Mouse (Mus musculus): ENCODE measurements around the gene F2r. TPM values are rescaled to one million over a fixed set of nuclear protein-coding genes. Genes with fewer than 3 reads are reported as not detected.
A peak's percentile ranks its signal among the peaks of the same experiment; 100 is the strongest.

The F2r gene
- 121 and 122 TPM in 2 replicates for polyA plus RNA-seq (2014; fragmentation: Nextera tagmentation; extraction: Ambion mirVana)

GRCm38 (mm10) chr13:95618309-95618712, at the start of gene F2r:
Gene F2r (minus strand): TSS chr13:95618487.
- Histone ChIP-seq H3K4me3 (ENCODE audit: low read depth, low read length) (peak within 1 kb of the TSS; percentile 62), H3K4me2 (ENCODE audit: low read depth, low read length, severe bottlenecking) (peak within 1 kb of the TSS; percentile 57), H3K27me3 (ENCODE audit: control insufficient read depth, insufficient read depth, low read length) (no peaks in the 10 kb centered on the region), H3K9ac (ENCODE audit: low read length) (peak within 1 kb of the TSS; percentile 92), H3K36me3 (ENCODE audit: control insufficient read depth, insufficient read depth, low read length) (no peaks in the 10 kb centered on the region), H3K27ac (ENCODE audit: low read depth, low read length) (peak within 1 kb of the TSS; percentile 25; the same call in 1 of the 2 replicates), H3K9me3 (ENCODE audit: control insufficient read depth, low read length) (no peaks in the 10 kb centered on the region), H3K4me1 (replicated peaks; ENCODE audit: control insufficient read depth, insufficient read depth, low read length) (peaks cover 8% of the 10 kb centered on the region)
- peak; percentile 95 for ATAC-seq (replicated peaks; ENCODE audit: low FRiP score)
- WGBS, result 1% methylated on average over 36 of the region's 42 CpGs
- peak; percentile 95 for DNase-seq (ENCODE audit: low spot score)

- no peak overlapping the region for H3K4me2 ChIP-seq (ENCODE audit: low read depth, low read length, severe bottlenecking)
- no peaks in the 10 kb centered on the region for H3K9me3 ChIP-seq (ENCODE audit: control insufficient read depth, low read length)
- no peaks in the 10 kb centered on the region for H3K4me1 ChIP-seq (replicated peaks; ENCODE audit: control insufficient read depth, insufficient read depth, low read length)
- H3K9ac ChIP-seq (ENCODE audit: low read length), result no peak overlapping the region
- no peak overlapping the region for H3K27ac ChIP-seq (ENCODE audit: low read depth, low read length)
- 24% methylated on average over 6 of the region's 7 CpGs for WGBS
- H3K4me3 ChIP-seq (ENCODE audit: low read depth, low read length), result no peak overlapping the region
- ATAC-seq (replicated peaks; ENCODE audit: low FRiP score), result no peak
- H3K27me3 ChIP-seq (ENCODE audit: control insufficient read depth, insufficient read depth, low read length), result no peaks in the 10 kb centered on the region
- no peak for DNase-seq (ENCODE audit: low spot score)
- peaks cover 2% of the 10 kb centered on the region for H3K36me3 ChIP-seq (ENCODE audit: control insufficient read depth, insufficient read depth, low read length)
Measured at GRCm38 (mm10) chr13:95667260-95667659, 49.0 kb upstream of the F2r start.

GRCm38 (mm10) chr13:95665644-95666356, 47.5 kb upstream of the F2r start:
- ATAC-seq (replicated peaks; ENCODE audit: low FRiP score), result no peak
- no peaks in the 10 kb centered on the region for H3K9me3 ChIP-seq (ENCODE audit: control insufficient read depth, low read length)
- no peak overlapping the region for H3K27ac ChIP-seq (ENCODE audit: low read depth, low read length)
- H3K4me3 ChIP-seq (ENCODE audit: low read depth, low read length), result no peak overlapping the region
- DNase-seq (ENCODE audit: low spot score), result no peak
- peaks cover 2% of the 10 kb centered on the region for H3K36me3 ChIP-seq (ENCODE audit: control insufficient read depth, insufficient read depth, low read length)
- WGBS, result 88% methylated on average over 13 of the region's 13 CpGs
- H3K27me3 ChIP-seq (ENCODE audit: control insufficient read depth, insufficient read depth, low read length), result no peaks in the 10 kb centered on the region
- no peaks in the 10 kb centered on the region for H3K4me1 ChIP-seq (replicated peaks; ENCODE audit: control insufficient read depth, insufficient read depth, low read length)
- H3K9ac ChIP-seq (ENCODE audit: low read length), result no peak overlapping the region
- H3K4me2 ChIP-seq (ENCODE audit: low read depth, low read length, severe bottlenecking), result no peak overlapping the region

GRCm38 (mm10) chr13:95663834-95664233, 45.5 kb upstream of the F2r start:
- no peak overlapping the region for H3K9ac ChIP-seq (ENCODE audit: low read length)
- H3K4me2 ChIP-seq (ENCODE audit: low read depth, low read length, severe bottlenecking), result no peak overlapping the region
- DNase-seq (ENCODE audit: low spot score) (no peak), ATAC-seq (replicated peaks; ENCODE audit: low FRiP score) (no peak)
- no peaks in the 10 kb centered on the region; the same call in 1 of the 2 replicates for H3K36me3 ChIP-seq (ENCODE audit: control insufficient read depth, insufficient read depth, low read length)
- WGBS, result 91% methylated on average over 4 of the region's 4 CpGs
- H3K4me1 ChIP-seq (replicated peaks; ENCODE audit: control insufficient read depth, insufficient read depth, low read length), result no peaks in the 10 kb centered on the region
- no peak overlapping the region for H3K27ac ChIP-seq (ENCODE audit: low read depth, low read length)
- H3K27me3 ChIP-seq (ENCODE audit: control insufficient read depth, insufficient read depth, low read length), result no peaks in the 10 kb centered on the region
- H3K9me3 ChIP-seq (ENCODE audit: control insufficient read depth, low read length), result no peaks in the 10 kb centered on the region
- no peak overlapping the region for H3K4me3 ChIP-seq (ENCODE audit: low read depth, low read length)

GRCm38 (mm10) chr13:95659432-95659831, 41.1 kb upstream of the F2r start:
- H3K4me3 ChIP-seq (ENCODE audit: low read depth, low read length), result no peak overlapping the region
- WGBS, result 81% methylated on average over 7 of the region's 7 CpGs
- no peaks in the 10 kb centered on the region for H3K9me3 ChIP-seq (ENCODE audit: control insufficient read depth, low read length)
- ATAC-seq (replicated peaks; ENCODE audit: low FRiP score) (no peak), DNase-seq (ENCODE audit: low spot score) (no peak)
- H3K9ac ChIP-seq (ENCODE audit: low read length), result no peak overlapping the region
- no peak overlapping the region for H3K27ac ChIP-seq (ENCODE audit: low read depth, low read length)
- H3K4me2 ChIP-seq (ENCODE audit: low read depth, low read length, severe bottlenecking), result no peak overlapping the region
- H3K36me3 ChIP-seq (ENCODE audit: control insufficient read depth, insufficient read depth, low read length), result no peaks in the 10 kb centered on the region; the same call in 1 of the 2 replicates
- H3K4me1 ChIP-seq (replicated peaks; ENCODE audit: control insufficient read depth, insufficient read depth, low read length), result 0 out of 2 replicates have a peak, but pooled peaks cover 2% of the 10 kb centered on the region
- no peaks in the 10 kb centered on the region for H3K27me3 ChIP-seq (ENCODE audit: control insufficient read depth, insufficient read depth, low read length)

GRCm38 (mm10) chr13:95657171-95657570, 38.9 kb upstream of the F2r start:
- no peak for ATAC-seq (replicated peaks; ENCODE audit: low FRiP score)
- Histone ChIP-seq H3K36me3 (ENCODE audit: control insufficient read depth, insufficient read depth, low read length) (no peaks in the 10 kb centered on the region; the same call in 1 of the 2 replicates), H3K27me3 (ENCODE audit: control insufficient read depth, insufficient read depth, low read length) (no peaks in the 10 kb centered on the region), H3K4me3 (ENCODE audit: low read depth, low read length) (no peak overlapping the region), H3K9ac (ENCODE audit: low read length) (no peak overlapping the region), H3K4me2 (ENCODE audit: low read depth, low read length, severe bottlenecking) (no peak overlapping the region), H3K27ac (ENCODE audit: low read depth, low read length) (no peak overlapping the region), H3K9me3 (ENCODE audit: control insufficient read depth, low read length) (no peaks in the 10 kb centered on the region), H3K4me1 (replicated peaks; ENCODE audit: control insufficient read depth, insufficient read depth, low read length) (0 out of 2 replicates have a peak, but pooled peaks cover 2% of the 10 kb centered on the region)
- 53% methylated on average over 9 of the region's 9 CpGs for WGBS
- no peak for DNase-seq (ENCODE audit: low spot score)

GRCm38 (mm10) chr13:95655284-95655683, 37.0 kb upstream of the F2r start:
- Histone ChIP-seq H3K4me2 (ENCODE audit: low read depth, low read length, severe bottlenecking) (no peak overlapping the region), H3K27me3 (ENCODE audit: control insufficient read depth, insufficient read depth, low read length) (no peaks in the 10 kb centered on the region), H3K9me3 (ENCODE audit: control insufficient read depth, low read length) (no peaks in the 10 kb centered on the region), H3K9ac (ENCODE audit: low read length) (no peak overlapping the region), H3K27ac (ENCODE audit: low read depth, low read length) (no peak overlapping the region), H3K36me3 (ENCODE audit: control insufficient read depth, insufficient read depth, low read length) (no peaks in the 10 kb centered on the region), H3K4me3 (ENCODE audit: low read depth, low read length) (no peak overlapping the region), H3K4me1 (replicated peaks; ENCODE audit: control insufficient read depth, insufficient read depth, low read length) (0 out of 2 replicates have a peak, but pooled peaks cover 2% of the 10 kb centered on the region)
- WGBS, result 56% methylated on average over 9 of the region's 9 CpGs
- no peak for DNase-seq (ENCODE audit: low spot score)
- no peak for ATAC-seq (replicated peaks; ENCODE audit: low FRiP score)

- H3K27ac ChIP-seq (ENCODE audit: low read depth, low read length), result no peak overlapping the region
- no peak for DNase-seq (ENCODE audit: low spot score)
- H3K4me1 ChIP-seq (replicated peaks; ENCODE audit: control insufficient read depth, insufficient read depth, low read length), result 0 out of 2 replicates have a peak, but pooled peaks cover 2% of the 10 kb centered on the region
- no peaks in the 10 kb centered on the region for H3K27me3 ChIP-seq (ENCODE audit: control insufficient read depth, insufficient read depth, low read length)
- no peak overlapping the region for H3K9ac ChIP-seq (ENCODE audit: low read length)
- H3K36me3 ChIP-seq (ENCODE audit: control insufficient read depth, insufficient read depth, low read length), result no peaks in the 10 kb centered on the region
- WGBS, result 86% methylated on average over 4 of the region's 4 CpGs
- H3K4me2 ChIP-seq (ENCODE audit: low read depth, low read length, severe bottlenecking), result no peak overlapping the region
- no peak overlapping the region for H3K4me3 ChIP-seq (ENCODE audit: low read depth, low read length)
- ATAC-seq (replicated peaks; ENCODE audit: low FRiP score), result no peak
- no peaks in the 10 kb centered on the region for H3K9me3 ChIP-seq (ENCODE audit: control insufficient read depth, low read length)
Measured at GRCm38 (mm10) chr13:95653696-95654095, 35.4 kb upstream of the F2r start.
